Mouse (Mus musculus): ENCODE results near the gene Ibtk. TPM values are rescaled to one million over a fixed set of nuclear protein-coding genes. Genes with fewer than 3 reads are reported as not detected.

The Ibtk gene
- total RNA-seq, 2 experiments from 2014 or later: 24.1 to 25.5 TPM

DNA sequence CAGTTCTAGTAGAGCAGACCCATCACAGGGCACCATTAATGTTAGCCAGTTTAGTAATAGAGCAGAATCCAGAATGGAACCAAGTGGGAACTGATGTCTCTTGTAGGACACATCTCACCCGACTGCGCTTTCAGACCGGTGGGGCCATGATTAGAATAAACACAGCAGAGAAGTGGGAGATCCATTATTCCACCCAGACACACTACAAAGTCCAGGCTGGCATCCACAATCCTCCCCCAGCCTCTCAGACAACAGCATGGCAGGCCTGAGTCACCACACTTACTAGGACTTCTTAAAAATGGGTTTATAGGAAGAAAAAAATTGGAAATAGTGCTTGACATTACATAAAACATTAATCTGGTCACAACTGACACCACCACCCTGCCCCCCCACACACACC, 53.5 kb downstream of the Ibtk start:
- intact Hi-C loops (cut with DNase I): loop anchor here (5.0 kb wide), 2 partner anchors 1353 to 1738 kb away; no protein-coding TSS in a partner anchor
- no peak for TF ChIP-seq CTCF (IDR thresholded peaks at IDR 0.05)
- no peak for DNase-seq (ENCODE audit: extremely low spot score in 1 of 2, low spot score in 2 of 2)
- H3K27ac ChIP-seq: no peak overlapping the region
- no peak overlapping the region for H3K4me3 ChIP-seq

DNA sequence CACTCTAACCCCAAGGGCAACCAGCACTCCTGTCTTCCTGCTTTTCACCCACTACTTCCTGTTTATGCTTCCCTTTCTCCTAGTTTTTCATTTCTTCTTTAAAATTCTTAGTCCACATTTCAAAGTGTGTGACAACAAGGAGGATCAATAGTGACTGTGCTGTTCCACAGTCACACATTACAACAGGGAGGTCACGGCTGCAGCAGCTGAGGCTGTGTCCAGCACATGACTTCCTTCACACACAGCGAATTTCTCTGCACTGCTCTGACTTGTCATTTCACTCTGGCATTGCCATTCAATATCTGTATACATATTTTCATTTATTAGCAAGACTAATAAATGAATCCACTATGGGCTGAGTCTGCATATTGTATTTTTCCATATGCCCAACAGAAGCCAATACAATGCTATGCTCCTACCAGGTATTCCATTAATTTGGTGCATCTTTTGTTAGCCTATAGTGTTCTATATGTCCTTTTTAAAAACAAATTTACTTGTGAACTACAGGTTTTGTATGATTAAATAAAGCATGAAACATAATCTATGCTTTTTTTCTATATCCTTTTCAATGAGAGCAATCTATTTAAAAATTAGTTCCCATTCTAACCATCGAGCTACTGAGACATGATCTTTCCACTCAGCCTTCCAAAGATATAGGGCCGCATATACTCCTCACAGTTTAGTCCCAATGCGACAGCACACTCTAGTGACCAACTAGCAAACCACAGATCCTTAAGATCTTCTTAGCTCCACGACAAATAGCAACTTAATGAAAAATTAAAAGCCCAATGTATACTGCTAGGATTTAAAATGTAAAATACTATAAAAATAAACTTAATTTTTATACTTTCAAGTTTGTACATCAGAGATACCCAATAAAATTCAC, 55.7 kb downstream of the Ibtk start:
- H3K27ac ChIP-seq: no peak overlapping the region
- H3K4me3 ChIP-seq: no peak overlapping the region
- TF ChIP-seq CTCF (IDR thresholded peaks at IDR 0.05): peak; percentile 71
- intact Hi-C loops (cut with DNase I): no loop called here
- DNase-seq (ENCODE audit: extremely low spot score in 1 of 2, low spot score in 2 of 2): no peak

DNA sequence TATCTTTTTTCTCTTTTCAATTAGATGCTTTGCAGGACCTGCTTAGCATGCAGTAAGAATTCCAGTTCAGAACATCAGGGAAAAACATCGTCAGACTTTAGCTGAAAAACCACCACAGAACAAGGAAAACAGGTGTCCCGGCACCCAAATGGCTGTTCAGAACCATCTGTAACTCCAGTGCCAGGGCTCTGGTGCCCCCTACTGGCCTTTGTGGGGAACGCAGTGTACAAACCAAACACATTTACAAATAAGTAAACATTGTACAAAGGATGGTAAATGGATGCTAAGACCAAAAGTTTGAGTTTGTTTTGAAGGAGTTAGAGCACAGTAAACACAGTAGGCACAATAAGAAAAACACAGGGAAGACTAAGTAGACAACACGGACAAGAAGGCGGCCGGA, 64.1 kb downstream of the Ibtk start:
- no peak for DNase-seq (ENCODE audit: extremely low spot score in 1 of 2, low spot score in 2 of 2)
- Histone ChIP-seq H3K4me3 (no peak overlapping the region), H3K27ac (no peak overlapping the region)
- TF ChIP-seq CTCF (IDR thresholded peaks at IDR 0.05): peak; percentile 61
- intact Hi-C loops (cut with DNase I): loop anchor here (10.0 kb wide), 1 partner anchor 1570 kb away; no protein-coding TSS in a partner anchor

DNA sequence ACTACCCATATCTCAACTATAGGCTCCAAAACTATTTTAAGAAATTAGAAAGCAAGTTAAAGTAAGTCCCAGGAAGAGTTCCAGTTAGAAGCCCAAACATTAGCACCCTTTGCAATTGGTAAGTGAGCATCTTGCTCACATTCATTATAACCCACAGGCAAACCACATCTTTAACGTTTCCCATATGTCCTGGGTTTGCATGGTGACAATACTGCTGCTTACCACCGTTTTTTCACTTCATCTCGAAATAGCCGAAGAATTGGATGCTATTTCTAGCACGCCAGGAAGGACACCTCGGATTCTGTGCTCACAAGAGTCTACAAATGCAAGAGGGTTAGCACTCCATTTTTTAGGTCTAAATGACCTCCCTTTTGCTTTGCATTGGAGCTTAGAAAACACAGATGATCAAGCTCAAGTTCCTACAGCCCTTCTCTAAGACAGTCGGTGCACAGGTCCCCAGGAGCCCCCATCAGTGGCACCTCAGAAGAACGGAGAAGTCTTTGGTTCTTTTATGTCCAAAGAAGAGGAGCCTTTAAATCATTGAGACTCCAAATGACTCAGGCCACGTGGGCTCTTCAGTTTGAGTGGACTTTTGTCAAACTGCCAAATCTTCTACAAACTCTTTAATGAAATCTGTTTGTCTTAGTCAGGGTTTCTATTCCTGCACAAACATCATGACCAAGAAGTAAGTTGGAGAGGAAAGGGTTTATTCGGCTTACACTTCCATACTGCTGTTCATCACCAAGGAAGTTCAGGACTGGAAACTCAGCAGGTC, 73.8 kb downstream of the Ibtk start:
- DNase-seq (ENCODE audit: extremely low spot score in 1 of 2, low spot score in 2 of 2): no peak
- intact Hi-C loops (cut with DNase I): no loop called here
- H3K4me3 ChIP-seq: no peak overlapping the region
- TF ChIP-seq CTCF (IDR thresholded peaks at IDR 0.05): no peak
- H3K27ac ChIP-seq: peak overlapping the region; percentile 2; the same call in 1 of the 2 replicates

DNA sequence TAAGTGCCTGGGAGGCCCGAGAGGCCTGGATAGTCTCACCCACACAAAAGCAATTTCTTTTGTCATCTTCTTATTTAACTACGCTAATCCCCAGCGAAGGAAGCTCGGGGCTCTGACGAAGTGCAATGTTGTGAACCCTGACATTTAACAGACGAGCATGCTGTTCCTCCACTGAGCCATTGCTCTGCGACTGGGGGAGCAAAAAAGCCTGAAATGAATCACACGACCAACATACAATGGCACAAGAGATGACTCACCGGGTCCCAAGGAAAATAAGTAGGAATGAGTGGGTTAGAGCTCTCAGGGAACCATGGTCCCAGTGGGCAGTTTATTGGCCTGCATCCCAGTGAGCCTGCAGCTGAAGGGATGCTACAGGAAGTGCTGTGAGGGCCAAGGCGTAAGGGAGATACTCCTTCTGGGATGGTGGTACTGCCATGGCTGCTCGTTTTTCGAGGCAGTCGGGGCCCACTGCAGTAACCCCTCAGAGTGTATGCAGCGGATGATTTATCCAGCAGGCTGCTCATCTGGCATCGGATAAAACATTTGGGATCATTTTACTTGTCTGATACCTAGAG, 75.1 kb downstream of the Ibtk start:
- Histone ChIP-seq H3K27ac (no peak overlapping the region), H3K4me3 (no peak overlapping the region)
- intact Hi-C loops (cut with DNase I): no loop called here
- no peak for TF ChIP-seq CTCF (IDR thresholded peaks at IDR 0.05)
- peak; percentile 21 to 56 for DNase-seq (ENCODE audit: extremely low spot score in 1 of 2, low spot score in 2 of 2)

DNA sequence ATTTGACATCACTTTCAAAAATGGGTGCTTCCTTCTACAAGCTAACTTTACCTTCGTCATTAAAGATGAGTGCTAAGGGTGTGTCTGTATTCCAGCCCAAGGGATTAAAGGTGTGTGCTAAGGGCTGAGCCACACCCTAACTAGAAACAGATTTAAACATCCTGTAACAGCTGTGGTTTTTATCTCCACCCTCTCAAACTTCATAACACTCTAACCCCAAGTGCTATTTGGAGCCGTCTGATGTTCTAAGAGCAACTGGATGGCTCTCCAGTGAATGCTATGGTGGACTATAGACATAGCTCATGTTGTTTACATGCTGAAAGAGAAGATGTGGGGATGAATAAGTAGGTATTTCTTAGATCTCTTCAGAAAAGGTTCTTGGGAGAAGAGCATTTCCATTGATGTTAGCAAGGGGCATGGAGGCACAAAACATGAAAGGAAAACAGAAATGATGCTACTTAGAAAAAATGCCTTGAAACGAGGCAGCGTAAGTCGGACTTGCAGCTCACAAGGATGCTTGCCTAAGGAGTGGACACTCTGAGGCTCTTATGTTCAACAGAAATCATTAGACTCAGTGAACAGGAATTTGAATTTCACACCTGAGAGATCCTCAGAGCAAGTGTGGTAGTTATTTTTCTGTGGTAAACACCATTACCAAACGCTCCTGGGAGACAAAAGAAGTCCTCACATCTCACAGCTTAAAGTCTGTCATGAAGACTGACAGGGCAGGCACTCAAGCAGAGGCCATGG, 77.4 kb downstream of the Ibtk start:
- no peak for TF ChIP-seq CTCF (IDR thresholded peaks at IDR 0.05)
- intact Hi-C loops (cut with DNase I): no loop called here
- DNase-seq (ENCODE audit: extremely low spot score in 1 of 2, low spot score in 2 of 2): no peak
- Histone ChIP-seq H3K27ac (no peak overlapping the region), H3K4me3 (no peak overlapping the region)

DNA sequence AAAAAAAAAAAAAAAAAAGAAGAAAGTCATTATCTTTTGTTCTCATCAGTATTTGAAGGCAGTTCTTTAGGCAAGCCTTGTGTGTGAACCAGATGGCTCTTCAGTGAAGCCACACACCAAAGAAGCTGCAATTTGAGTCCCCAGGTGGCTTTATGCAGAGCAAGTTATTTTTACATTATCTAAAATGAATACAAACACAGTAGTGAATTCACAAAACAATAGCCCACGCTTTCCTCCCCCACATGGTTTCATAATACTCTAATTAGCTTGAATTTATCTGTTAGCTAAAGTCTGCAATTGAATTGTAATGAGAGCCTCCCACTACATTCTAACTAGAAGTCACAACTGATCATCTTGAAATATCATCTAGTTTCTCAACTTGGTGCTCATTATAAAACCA, 84.8 kb downstream of the Ibtk start:
- no peak for TF ChIP-seq CTCF (IDR thresholded peaks at IDR 0.05)
- H3K4me3 ChIP-seq: no peak overlapping the region
- H3K27ac ChIP-seq: no peak overlapping the region
- intact Hi-C loops (cut with DNase I): no loop called here
- DNase-seq (ENCODE audit: extremely low spot score in 1 of 2, low spot score in 2 of 2): no peak

DNA sequence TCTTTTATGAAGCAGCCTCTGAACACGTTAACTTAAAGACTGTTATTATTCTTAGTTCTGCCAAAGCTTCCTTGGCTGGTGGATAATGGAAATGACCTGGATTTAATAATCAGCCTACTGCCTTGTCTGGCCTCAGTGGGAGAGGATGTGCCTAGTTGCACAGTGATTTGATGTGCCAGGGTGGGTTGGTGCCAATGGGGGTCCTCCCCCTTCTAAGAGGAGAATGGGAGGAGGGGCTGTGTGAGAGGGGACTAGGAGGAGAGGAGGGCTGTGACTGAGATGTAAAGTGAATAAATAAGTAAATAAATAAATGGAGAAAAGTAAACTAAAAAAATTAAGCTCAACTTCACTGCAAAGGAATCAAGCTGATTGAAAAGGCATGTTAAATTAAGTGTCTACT, 85.3 kb downstream of the Ibtk start:
- TF ChIP-seq CTCF (IDR thresholded peaks at IDR 0.05): no peak
- intact Hi-C loops (cut with DNase I): no loop called here
- H3K27ac ChIP-seq: no peak overlapping the region

DNA sequence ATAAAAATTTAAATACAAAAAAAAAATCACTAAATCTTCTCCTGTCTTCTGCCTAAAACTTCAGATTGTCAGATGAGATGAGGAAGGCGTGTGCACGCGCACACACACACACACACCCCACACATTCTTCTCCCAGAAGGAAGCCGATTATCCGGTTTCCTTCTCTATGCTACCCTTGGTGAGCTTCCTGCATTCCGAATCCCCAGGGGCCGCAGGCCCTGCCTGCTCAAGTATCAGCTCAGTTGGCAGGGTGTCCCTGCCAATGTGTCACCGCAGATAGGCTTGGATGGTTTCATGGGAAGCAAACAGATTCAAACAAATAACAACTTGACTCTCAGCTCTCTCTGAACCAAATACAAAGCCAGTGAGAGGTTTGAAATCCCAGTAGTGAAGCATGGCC, 86.0 kb downstream of the Ibtk start:
- intact Hi-C loops (cut with DNase I): no loop called here
- no peak for TF ChIP-seq CTCF (IDR thresholded peaks at IDR 0.05)
- DNase-seq (ENCODE audit: extremely low spot score in 1 of 2, low spot score in 2 of 2): no peak
- H3K27ac ChIP-seq: no peak overlapping the region
- H3K4me3 ChIP-seq: no peak overlapping the region

More for the DNA sequence above, 85.3 kb downstream of the Ibtk start:
- DNase-seq (ENCODE audit: extremely low spot score in 1 of 2, low spot score in 2 of 2): no peak
- no peak overlapping the region for H3K4me3 ChIP-seq

DNA sequence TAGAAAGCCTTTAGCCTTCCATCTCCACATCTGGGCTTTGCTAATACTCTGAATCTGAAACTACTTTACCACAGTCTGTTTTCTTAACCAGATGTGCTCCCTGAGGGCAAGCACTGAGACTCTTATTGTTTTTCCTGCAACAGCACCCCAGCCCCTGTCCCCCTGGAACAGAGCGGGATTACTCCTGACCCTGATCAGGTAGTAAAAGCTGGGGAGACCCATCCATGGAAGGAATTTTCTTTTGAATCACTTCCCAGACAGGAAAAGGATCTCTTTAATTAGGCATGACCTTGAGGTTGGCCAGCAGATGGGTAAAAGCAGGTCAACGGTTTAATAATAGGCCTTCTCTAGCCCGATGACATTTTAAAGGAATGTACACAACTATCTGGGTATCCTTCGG, 95.7 kb downstream of the Ibtk start:
- intact Hi-C loops (cut with DNase I): no loop called here
- TF ChIP-seq CTCF (IDR thresholded peaks at IDR 0.05): no peak
- no peak for DNase-seq (ENCODE audit: extremely low spot score in 1 of 2, low spot score in 2 of 2)
- Histone ChIP-seq H3K4me3 (no peak overlapping the region), H3K27ac (no peak overlapping the region)

DNA sequence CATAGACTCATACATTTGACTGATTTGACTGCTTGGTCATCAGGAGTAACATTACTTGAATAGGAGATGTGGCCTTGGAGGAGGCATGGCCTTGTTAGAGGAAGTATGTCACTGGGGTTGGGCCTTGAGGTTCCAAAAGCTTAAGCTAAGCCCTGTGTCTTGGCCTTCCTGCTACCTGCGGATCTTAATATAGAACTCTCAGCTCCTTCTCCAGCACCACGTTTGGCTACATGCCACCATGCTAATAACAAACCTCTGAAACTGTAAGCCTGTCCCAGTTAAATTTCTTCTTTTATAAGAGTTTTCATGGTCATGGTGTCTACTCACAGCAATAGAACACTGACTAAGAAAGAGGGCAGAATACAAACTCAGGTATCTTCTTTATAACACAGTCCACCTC, 110.9 kb downstream of the Ibtk start:
- no peak for TF ChIP-seq CTCF (IDR thresholded peaks at IDR 0.05)
- Histone ChIP-seq H3K4me3 (no peak overlapping the region), H3K27ac (no peak overlapping the region)
- intact Hi-C loops (cut with DNase I): no loop called here
- no peak for DNase-seq (ENCODE audit: extremely low spot score in 1 of 2, low spot score in 2 of 2)

Other genes starting within 250 kb of the Ibtk start
- 10 to 100 TPM; 18.0 to 24.6 TPM for gene Tpbg, start 93.0 kb upstream of the Ibtk start, total RNA-seq (2021)

All from left cerebral cortex, adult 2 months (tissue).